Mouse (Mus musculus): Measurements from ENCODE around the gene Tifa. TPM values are rescaled to one million over a fixed set of nuclear protein-coding genes. Genes with fewer than 3 reads are reported as not detected.
"Not testable (repeated sequence)": the region's sequence is repeated elsewhere in the genome, so short reads cannot be mapped to it uniquely, and the experiment has no call there.

Gene Tifa
- polyA plus RNA-seq, 1 experiment from 2014 or later = 2.9 TPM

GRCm38 (mm10) chr3:127759212-127759611, 30.4 kb upstream of the Tifa start:
- 17% methylated on average over 8 of the region's 8 CpGs for WGBS
- H3K36me3 ChIP-seq = no peaks in the 10 kb centered on the region
- no peak for ATAC-seq (ENCODE audit: low FRiP score, low read depth)
- no peak overlapping the region for H3K9ac ChIP-seq
- H3K27ac ChIP-seq (replicated peaks) = no peak overlapping the region
- H3K9me3 ChIP-seq = no peaks in the 10 kb centered on the region
- no peak overlapping the region for H3K4me3 ChIP-seq
- H3K27me3 ChIP-seq = peaks cover 46% of the 10 kb centered on the region
- H3K4me2 ChIP-seq = no peak overlapping the region
- no peaks in the 10 kb centered on the region for H3K4me1 ChIP-seq (replicated peaks)

GRCm38 (mm10) chr3:127762403-127762802, 27.2 kb upstream of the Tifa start:
- no peak for ATAC-seq (ENCODE audit: low FRiP score, low read depth)
- 68% methylated on average over 8 of the region's 8 CpGs for WGBS
- no peaks in the 10 kb centered on the region for H3K36me3 ChIP-seq
- no peaks in the 10 kb centered on the region for H3K9me3 ChIP-seq
- H3K4me1 ChIP-seq (replicated peaks) = no peaks in the 10 kb centered on the region
- no peak overlapping the region for H3K4me3 ChIP-seq
- no peak overlapping the region for H3K9ac ChIP-seq
- H3K27me3 ChIP-seq = peaks cover 26% of the 10 kb centered on the region
- no peak overlapping the region for H3K4me2 ChIP-seq
- no peak overlapping the region for H3K27ac ChIP-seq (replicated peaks)

- Histone ChIP-seq H3K27me3 (peaks cover 26% of the 10 kb centered on the region), H3K9me3 (no peaks in the 10 kb centered on the region)
- 24% methylated on average over 7 of the region's 7 CpGs for WGBS
These were observed 26.5 kb upstream of the Tifa start for GRCm38 (mm10) chr3:127763076-127763612.

DNA sequence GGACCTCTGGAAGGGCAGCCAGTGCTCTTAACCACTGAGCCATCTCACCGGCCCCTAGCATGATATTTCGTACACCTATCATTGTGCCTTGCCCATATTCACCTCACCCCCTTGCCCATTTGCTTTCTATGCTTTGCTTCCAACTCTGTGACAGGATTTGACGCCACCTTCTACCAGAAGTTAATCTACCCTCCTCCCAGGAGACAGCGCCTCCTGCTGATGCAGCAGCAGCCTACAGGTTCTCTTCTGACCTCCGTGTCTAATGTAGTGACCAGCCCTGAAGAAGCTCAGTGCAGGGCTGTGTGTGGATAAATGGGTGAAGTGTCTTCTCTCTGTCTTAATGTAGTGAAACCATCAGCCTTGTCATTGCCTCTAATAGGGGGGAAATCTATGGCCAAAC, 25.1 kb upstream of the Tifa start:
- H3K9me3 ChIP-seq = no peaks in the 10 kb centered on the region
- no peak overlapping the region for H3K4me2 ChIP-seq
- no peaks in the 10 kb centered on the region for H3K4me1 ChIP-seq (replicated peaks)
- no peak for ATAC-seq (ENCODE audit: low FRiP score, low read depth)
- H3K4me3 ChIP-seq = no peak overlapping the region
- H3K27me3 ChIP-seq = peaks cover 23% of the 10 kb centered on the region
- H3K9ac ChIP-seq = no peak overlapping the region
- H3K36me3 ChIP-seq = no peaks in the 10 kb centered on the region
- H3K27ac ChIP-seq (replicated peaks) = no peak overlapping the region
- 57% methylated on average over 5 of the region's 5 CpGs for WGBS

More at GRCm38 (mm10) chr3:127763076-127763612, 26.5 kb upstream of the Tifa start:
- Histone ChIP-seq H3K36me3 (no peaks in the 10 kb centered on the region), H3K4me3 (no peak overlapping the region), H3K27ac (replicated peaks) (no peak overlapping the region), H3K9ac (no peak overlapping the region), H3K4me2 (no peak overlapping the region), H3K4me1 (replicated peaks) (no peaks in the 10 kb centered on the region)
- ATAC-seq (ENCODE audit: low FRiP score, low read depth) = no peak

DNA sequence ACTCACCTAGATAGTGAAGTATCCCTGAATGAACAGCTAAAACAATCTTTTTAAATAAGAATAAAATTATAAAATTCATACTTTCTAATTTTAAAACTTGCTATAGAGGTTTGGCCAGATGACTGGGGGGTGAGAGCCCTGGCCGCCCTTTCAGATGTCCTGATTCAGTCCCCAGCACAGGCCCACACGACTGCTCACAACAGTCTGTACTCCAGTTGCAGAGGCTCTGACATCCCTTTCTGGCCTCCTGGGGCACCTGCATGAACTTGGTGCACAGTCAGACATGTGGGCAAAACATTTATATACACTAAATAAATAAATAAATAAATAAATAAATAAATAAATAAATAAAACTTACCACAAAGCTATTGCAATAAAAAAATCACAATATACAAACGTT, 23.6 kb upstream of the Tifa start:
- Histone ChIP-seq H3K4me2 (no peak overlapping the region), H3K9ac (no peak overlapping the region), H3K36me3 (no peaks in the 10 kb centered on the region), H3K27ac (replicated peaks) (no peak overlapping the region), H3K27me3 (peaks cover 14% of the 10 kb centered on the region; the same call in 1 of the 2 replicates), H3K4me1 (replicated peaks) (no peaks in the 10 kb centered on the region), H3K4me3 (no peak overlapping the region), H3K9me3 (no peaks in the 10 kb centered on the region)
- ATAC-seq (ENCODE audit: low FRiP score, low read depth) = no peak
- WGBS = 73% methylated on average over 3 of the region's 3 CpGs

- Histone ChIP-seq H3K9ac (no peak overlapping the region), H3K4me1 (replicated peaks) (no peaks in the 10 kb centered on the region), H3K9me3 (no peaks in the 10 kb centered on the region), H3K27ac (replicated peaks) (no peak overlapping the region), H3K4me3 (no peak overlapping the region), H3K4me2 (no peak overlapping the region), H3K27me3 (no peaks in the 10 kb centered on the region), H3K36me3 (no peaks in the 10 kb centered on the region)
- no peak for ATAC-seq (ENCODE audit: low FRiP score, low read depth)
- WGBS = 87% methylated on average over 11 of the region's 11 CpGs
These were observed 20.5 kb upstream of the Tifa start for GRCm38 (mm10) chr3:127769146-127769545.

GRCm38 (mm10) chr3:127780021-127780644, 9.5 kb upstream of the Tifa start, which contains the start of gene Alpk1:
TSS of gene Alpk1 (minus strand) at chr3:127780527.
- WGBS = under 1% methylated on average over 24 of the region's 24 CpGs
- peak within 1 kb of the TSS; percentile 60 for H3K4me2 ChIP-seq

GRCm38 (mm10) chr3:127780921-127781320, 8.7 kb upstream of the Tifa start:
- Histone ChIP-seq H3K9me3 (no peaks in the 10 kb centered on the region), H3K4me2 (no peak overlapping the region), H3K27ac (replicated peaks) (no peak overlapping the region), H3K4me1 (replicated peaks) (peaks cover 6% of the 10 kb centered on the region), H3K36me3 (no peaks in the 10 kb centered on the region), H3K9ac (no peak overlapping the region), H3K27me3 (no peaks in the 10 kb centered on the region), H3K4me3 (no peak overlapping the region)
- no peak for ATAC-seq (ENCODE audit: low FRiP score, low read depth)
- WGBS = 93% methylated on average over 9 of the region's 9 CpGs

More at GRCm38 (mm10) chr3:127780021-127780644, 9.5 kb upstream of the Tifa start, which contains the start of gene Alpk1:
- H3K36me3 ChIP-seq = no peaks in the 10 kb centered on the region
- no peaks in the 10 kb centered on the region for H3K9me3 ChIP-seq
- 0 out of 2 replicates have a peak, but pooled peaks have one; percentile 42 for ATAC-seq (ENCODE audit: low FRiP score, low read depth)
- H3K27ac ChIP-seq (replicated peaks) = no peak within 1 kb of the TSS
- no peaks in the 10 kb centered on the region for H3K27me3 ChIP-seq
- no peak within 1 kb of the TSS for H3K9ac ChIP-seq
- H3K4me1 ChIP-seq (replicated peaks) = peaks cover 6% of the 10 kb centered on the region
- peak within 1 kb of the TSS; percentile 35 for H3K4me3 ChIP-seq

- no peak for ATAC-seq (ENCODE audit: low FRiP score, low read depth)
- Histone ChIP-seq H3K36me3 (no peaks in the 10 kb centered on the region), H3K4me1 (replicated peaks) (peaks cover 6% of the 10 kb centered on the region), H3K27me3 (peaks cover 10% of the 10 kb centered on the region), H3K9me3 (no peaks in the 10 kb centered on the region), H3K4me2 (no peak overlapping the region), H3K4me3 (no peak overlapping the region), H3K9ac (no peak overlapping the region), H3K27ac (replicated peaks) (no peak overlapping the region)
- WGBS = 89% methylated on average over 6 of the region's 6 CpGs
These were observed 6.7 kb upstream of the Tifa start for GRCm38 (mm10) chr3:127782921-127783320.

- not testable (repeated sequence) for H3K9me3 ChIP-seq; H3K36me3 ChIP-seq; H3K4me1 ChIP-seq (replicated peaks); H3K27ac ChIP-seq (replicated peaks); H3K9ac ChIP-seq; H3K4me2 ChIP-seq; ATAC-seq (ENCODE audit: low FRiP score, low read depth); H3K4me3 ChIP-seq
- WGBS = 95% methylated on average over 8 of the region's 8 CpGs
- H3K27me3 ChIP-seq = peaks cover 15% of the 10 kb centered on the region
These were observed 5.9 kb upstream of the Tifa start for GRCm38 (mm10) chr3:127783680-127784079.

GRCm38 (mm10) chr3:127787032-127787431, 2.6 kb upstream of the Tifa start:
- no peak for ATAC-seq (ENCODE audit: low FRiP score, low read depth)
- H3K27ac ChIP-seq (replicated peaks) = no peak overlapping the region
- peaks cover 20% of the 10 kb centered on the region for H3K4me1 ChIP-seq (replicated peaks)
- H3K27me3 ChIP-seq = peaks cover 32% of the 10 kb centered on the region
- no peak overlapping the region for H3K9ac ChIP-seq
- H3K36me3 ChIP-seq = no peaks in the 10 kb centered on the region
- H3K4me2 ChIP-seq = no peak overlapping the region
- H3K4me3 ChIP-seq = no peak overlapping the region
- H3K9me3 ChIP-seq = no peaks in the 10 kb centered on the region

- Histone ChIP-seq H3K27me3 (peaks cover 36% of the 10 kb centered on the region), H3K4me1 (replicated peaks) (peaks cover 20% of the 10 kb centered on the region), H3K9ac (no peak overlapping the region), H3K4me2 (no peak overlapping the region), H3K27ac (replicated peaks) (no peak overlapping the region), H3K9me3 (no peaks in the 10 kb centered on the region), H3K4me3 (no peak overlapping the region), H3K36me3 (no peaks in the 10 kb centered on the region)
- 45% methylated on average over 7 of the region's 7 CpGs for WGBS
- no peak for ATAC-seq (ENCODE audit: low FRiP score, low read depth)
These were observed 1.6 kb upstream of the Tifa start for GRCm38 (mm10) chr3:127788038-127788437.
